Mouse (Mus musculus): ENCODE measurements at regions not wholly inside any gene's neighbourhood (a gene's known extent, or its start where the extent isn't known, plus 50 kb on each side); places are given as distances from the start of the nearest gene placed in this dataset.
A peak's percentile ranks its signal among the peaks of the same experiment; 100 is the strongest.

DNA sequence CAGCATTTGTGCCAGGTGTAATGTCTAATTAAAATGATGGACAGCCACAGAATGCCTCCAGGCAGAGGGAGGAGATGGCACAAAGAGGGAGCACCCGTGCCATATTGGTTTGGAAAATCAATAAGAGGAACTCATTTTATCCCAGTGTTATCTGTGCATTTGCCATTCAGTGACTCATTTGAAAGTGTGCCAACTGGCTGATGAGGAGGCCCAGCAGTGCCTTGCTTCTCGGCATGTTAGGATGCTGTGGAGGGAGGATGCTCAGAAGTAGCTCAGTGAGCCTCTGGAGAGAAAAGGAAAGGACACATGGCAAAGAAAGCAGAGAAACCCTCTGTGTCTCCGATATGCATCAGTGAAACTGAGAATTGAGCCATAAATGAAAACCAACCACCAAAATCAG, 549.8 kb downstream of the Brinp1 start:
- Histone ChIP-seq H3K4me1 (ENCODE audit: insufficient read depth, low read length) (no peaks in the 10 kb centered on the region), H3K27me3 (ENCODE audit: insufficient read depth, low read length) (no peaks in the 10 kb centered on the region), H3K4me2 (ENCODE audit: low read depth, low read length) (no peak overlapping the region), H3K9ac (replicated peaks; ENCODE audit: low read length) (no peak overlapping the region), H3K36me3 (ENCODE audit: insufficient read depth, low read length) (no peaks in the 10 kb centered on the region), H3K4me3 (ENCODE audit: low read length) (no peak overlapping the region), H3K9me3 (ENCODE audit: low read length) (no peaks in the 10 kb centered on the region), H3K27ac (no peak overlapping the region)
- TF ChIP-seq CTCF (IDR thresholded peaks at IDR 0.05; ENCODE audit: low read depth) = no peak
- 45% methylated on average over 3 of the region's 3 CpGs for WGBS
- ATAC-seq (no peak), DNase-seq (ENCODE audit: low spot score) (peak; percentile 32)

DNA sequence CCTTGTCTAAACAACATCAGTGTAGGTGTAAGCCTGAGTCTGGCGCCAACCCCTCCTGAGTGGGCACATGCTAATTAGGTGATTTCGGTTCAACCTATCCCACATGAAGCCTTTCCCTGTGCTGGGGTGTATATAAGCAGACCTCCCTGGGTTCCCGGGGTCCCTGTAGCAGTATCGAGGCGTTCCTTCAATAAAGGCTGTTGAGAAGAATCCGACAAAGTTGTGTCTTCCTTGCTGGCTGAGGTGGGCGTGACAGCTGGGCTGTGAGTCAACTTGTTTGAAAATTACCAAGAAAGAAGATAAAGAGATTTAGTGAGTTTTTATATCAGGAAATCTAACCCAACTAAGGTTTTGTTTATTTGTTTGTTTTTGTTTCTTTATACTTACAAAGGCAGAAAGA, 567.1 kb downstream of the Brinp1 start:
- DNase-seq (ENCODE audit: low spot score) (no peak), ATAC-seq (no peak)
- Histone ChIP-seq H3K4me2 (ENCODE audit: low read depth, low read length) (no peak overlapping the region), H3K9me3 (ENCODE audit: low read length) (no peaks in the 10 kb centered on the region), H3K4me1 (ENCODE audit: insufficient read depth, low read length) (no peaks in the 10 kb centered on the region), H3K27me3 (ENCODE audit: insufficient read depth, low read length) (no peaks in the 10 kb centered on the region), H3K27ac (no peak overlapping the region), H3K36me3 (ENCODE audit: insufficient read depth, low read length) (no peaks in the 10 kb centered on the region), H3K9ac (replicated peaks; ENCODE audit: low read length) (no peak overlapping the region), H3K4me3 (ENCODE audit: low read length) (no peak overlapping the region)
- 93% methylated on average over 7 of the region's 7 CpGs for WGBS
- no peak for TF ChIP-seq CTCF (IDR thresholded peaks at IDR 0.05; ENCODE audit: low read depth)

DNA sequence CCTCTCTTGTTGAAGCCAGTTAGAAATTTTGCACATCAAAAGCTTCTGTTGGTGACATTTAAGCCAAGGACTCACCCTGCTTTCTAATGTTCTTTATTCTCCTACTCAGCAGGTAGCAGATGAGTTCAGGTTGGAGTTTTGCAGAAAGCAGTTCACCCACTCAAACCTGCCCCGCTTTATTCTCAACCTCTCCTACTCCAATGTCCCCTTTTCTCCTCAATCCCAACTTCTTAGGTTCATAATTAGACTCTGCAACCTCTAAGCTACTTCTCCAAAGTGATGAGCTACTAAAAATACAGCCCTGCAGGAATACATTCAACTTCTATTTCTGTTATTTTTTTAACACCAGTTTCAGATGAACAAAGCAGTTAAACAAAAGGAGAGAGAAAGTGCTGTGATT, 572.2 kb downstream of the Brinp1 start:
- no peak for DNase-seq (ENCODE audit: low spot score)
- Histone ChIP-seq H3K4me3 (ENCODE audit: low read length) (no peak overlapping the region), H3K9me3 (ENCODE audit: low read length) (no peaks in the 10 kb centered on the region), H3K27ac (no peak overlapping the region), H3K4me1 (ENCODE audit: insufficient read depth, low read length) (no peaks in the 10 kb centered on the region), H3K9ac (replicated peaks; ENCODE audit: low read length) (no peak overlapping the region), H3K36me3 (ENCODE audit: insufficient read depth, low read length) (no peaks in the 10 kb centered on the region), H3K27me3 (ENCODE audit: insufficient read depth, low read length) (no peaks in the 10 kb centered on the region), H3K4me2 (ENCODE audit: low read depth, low read length) (no peak overlapping the region)
- ATAC-seq = no peak
- WGBS = 77% methylated on average over 1 of the region's 1 CpGs
- TF ChIP-seq CTCF (IDR thresholded peaks at IDR 0.05; ENCODE audit: low read depth) = no peak

DNA sequence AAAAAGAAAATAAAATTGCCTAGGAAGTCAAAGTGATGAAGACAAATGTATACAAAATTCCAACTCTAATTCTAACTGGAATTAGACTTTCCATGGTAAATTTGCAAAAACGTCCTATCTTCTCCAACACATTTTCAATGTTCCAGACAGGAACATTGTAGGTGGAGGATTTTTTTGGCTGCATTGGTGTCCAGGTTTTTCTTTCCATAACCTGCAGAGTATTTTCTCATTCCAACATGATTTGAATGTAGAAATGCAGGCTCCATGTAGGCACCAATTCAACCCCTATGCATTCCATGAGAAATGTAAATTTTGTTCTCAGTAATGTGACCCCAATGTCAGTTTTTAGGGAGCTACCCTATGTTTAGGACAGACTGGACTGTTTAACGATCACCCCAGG, 586.2 kb downstream of the Brinp1 start:
- H3K27ac ChIP-seq = no peak overlapping the region
- no peaks in the 10 kb centered on the region for H3K9me3 ChIP-seq (ENCODE audit: low read length)
- H3K4me3 ChIP-seq (ENCODE audit: low read length) = no peak overlapping the region
- 77% methylated on average over 2 of the region's 2 CpGs for whole genome bisulfite sequencing
- H3K27me3 ChIP-seq (ENCODE audit: insufficient read depth, low read length) = no peaks in the 10 kb centered on the region
- no peak for ATAC-seq
- no peak for TF ChIP-seq CTCF (IDR thresholded peaks at IDR 0.05; ENCODE audit: low read depth)
- no peak overlapping the region for H3K9ac ChIP-seq (replicated peaks; ENCODE audit: low read length)
- DNase-seq (ENCODE audit: low spot score) = no peak
- no peaks in the 10 kb centered on the region for H3K4me1 ChIP-seq (ENCODE audit: insufficient read depth, low read length)
- no peak overlapping the region for H3K4me2 ChIP-seq (ENCODE audit: low read depth, low read length)
- H3K36me3 ChIP-seq (ENCODE audit: insufficient read depth, low read length) = no peaks in the 10 kb centered on the region

DNA sequence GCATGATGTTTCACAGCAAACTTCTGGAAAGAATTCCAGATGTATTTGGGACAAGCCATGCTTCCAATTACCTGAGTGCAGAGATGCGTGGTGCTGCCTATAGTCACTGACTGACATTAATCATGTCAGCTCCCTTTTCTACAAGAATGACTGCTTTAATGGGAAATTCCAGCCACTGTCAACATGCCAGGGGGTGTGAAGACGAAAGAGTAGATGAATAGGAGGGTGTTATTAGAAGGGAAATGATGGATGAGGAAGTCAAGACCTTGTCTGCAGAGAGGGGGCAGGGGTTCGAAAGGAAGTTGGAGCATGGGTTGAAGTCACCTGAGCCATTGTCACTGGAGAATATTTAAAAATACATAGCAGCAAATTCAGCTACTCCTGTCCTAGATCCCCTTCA, 634.6 kb downstream of the Brinp1 start:
- TF ChIP-seq CTCF (IDR thresholded peaks at IDR 0.05; ENCODE audit: low read depth) = no peak
- no peak overlapping the region for H3K27ac ChIP-seq

DNA sequence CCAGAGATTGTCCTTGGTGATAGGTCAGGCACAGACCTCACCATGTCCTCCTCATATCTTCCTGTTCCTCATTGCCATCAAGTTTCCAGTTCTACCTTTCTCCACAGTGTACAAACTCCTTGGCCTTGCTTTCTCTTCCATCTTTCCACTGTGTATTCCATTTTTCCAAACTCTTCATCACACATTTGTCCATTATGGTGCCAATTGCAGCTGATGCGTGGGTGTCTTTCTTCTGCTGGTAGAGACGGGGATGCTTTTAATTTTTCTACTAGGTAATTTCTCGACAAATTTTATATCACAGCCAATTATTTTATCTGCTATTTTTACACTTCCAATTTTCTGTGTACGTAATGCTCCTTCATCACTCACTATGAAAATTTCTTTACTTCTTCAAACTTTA, 641.4 kb downstream of the Brinp1 start:
- Histone ChIP-seq H3K36me3 (ENCODE audit: insufficient read depth, low read length) (no peaks in the 10 kb centered on the region), H3K9ac (replicated peaks; ENCODE audit: low read length) (no peak overlapping the region), H3K9me3 (ENCODE audit: low read length) (no peaks in the 10 kb centered on the region), H3K27me3 (ENCODE audit: insufficient read depth, low read length) (no peaks in the 10 kb centered on the region), H3K4me2 (ENCODE audit: low read depth, low read length) (no peak overlapping the region), H3K4me3 (ENCODE audit: low read length) (no peak overlapping the region), H3K4me1 (ENCODE audit: insufficient read depth, low read length) (no peaks in the 10 kb centered on the region), H3K27ac (no peak overlapping the region)
- DNase-seq (ENCODE audit: low spot score) (no peak), ATAC-seq (no peak)
- no peak for TF ChIP-seq CTCF (IDR thresholded peaks at IDR 0.05; ENCODE audit: low read depth)
- 94% methylated on average over 4 of the region's 4 CpGs for WGBS

More for the DNA sequence above, 634.6 kb downstream of the Brinp1 start:
- Histone ChIP-seq H3K4me2 (ENCODE audit: low read depth, low read length) (no peak overlapping the region), H3K9me3 (ENCODE audit: low read length) (no peaks in the 10 kb centered on the region), H3K27me3 (ENCODE audit: insufficient read depth, low read length) (no peaks in the 10 kb centered on the region), H3K9ac (replicated peaks; ENCODE audit: low read length) (no peak overlapping the region), H3K4me1 (ENCODE audit: insufficient read depth, low read length) (no peaks in the 10 kb centered on the region), H3K4me3 (ENCODE audit: low read length) (no peak overlapping the region), H3K36me3 (ENCODE audit: insufficient read depth, low read length) (no peaks in the 10 kb centered on the region)
- DNase-seq (ENCODE audit: low spot score) (no peak), ATAC-seq (no peak)
- WGBS = 53% methylated on average over 3 of the region's 3 CpGs

DNA sequence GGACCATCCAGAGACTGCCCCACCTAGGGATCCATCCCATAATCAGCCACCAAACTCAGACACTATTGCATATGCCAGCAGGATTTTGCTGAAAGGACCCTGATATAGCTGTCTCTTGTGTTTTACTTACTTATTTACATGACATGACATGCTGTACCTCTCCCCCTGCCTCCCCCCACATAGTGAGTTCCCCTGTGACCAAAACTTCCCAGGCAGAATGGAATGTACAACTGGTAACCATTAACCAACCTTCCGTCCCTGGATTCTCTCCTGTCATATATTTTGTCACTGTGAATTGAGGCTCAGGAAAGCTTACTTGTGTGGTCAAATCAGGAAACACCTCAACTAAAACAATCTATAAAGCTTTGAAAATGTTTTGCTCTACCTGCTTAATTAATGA, 669.4 kb downstream of the Brinp1 start:
- 80% methylated on average over 1 of the region's 1 CpGs for WGBS
- DNase-seq (ENCODE audit: low spot score) (no peak), ATAC-seq (no peak)
- H3K9ac ChIP-seq (replicated peaks; ENCODE audit: low read length) = no peak overlapping the region
- no peak overlapping the region for H3K4me3 ChIP-seq (ENCODE audit: low read length)
- H3K27ac ChIP-seq = no peak overlapping the region
- H3K4me2 ChIP-seq (ENCODE audit: low read depth, low read length) = no peak overlapping the region
- H3K9me3 ChIP-seq (ENCODE audit: low read length) = no peaks in the 10 kb centered on the region
- no peaks in the 10 kb centered on the region for H3K4me1 ChIP-seq (ENCODE audit: insufficient read depth, low read length)
- H3K36me3 ChIP-seq (ENCODE audit: insufficient read depth, low read length) = no peaks in the 10 kb centered on the region
- H3K27me3 ChIP-seq (ENCODE audit: insufficient read depth, low read length) = no peaks in the 10 kb centered on the region
- TF ChIP-seq CTCF (IDR thresholded peaks at IDR 0.05; ENCODE audit: low read depth) = no peak

All from hindbrain, postnatal 0 days (tissue).